Mouse (Mus musculus): ENCODE data around the gene Lpcat2. TPM values are rescaled to one million over a fixed set of nuclear protein-coding genes. Genes with fewer than 3 reads are reported as not detected.

The Lpcat2 gene
- total RNA-seq, 1 experiment from 2014 or later, result 98.4 TPM

Other genes with a start within 250 kb of the Lpcat2 start
- not detected in 3 replicates for gene Irx6, start 181.1 kb upstream of the Lpcat2 start, total RNA-seq (2017)
- 0.32 TPM in 1 of 3 replicates, not detected in the others for gene Mmp2, start 28.0 kb upstream of the Lpcat2 start, total RNA-seq (2017)
- 0.75 to 4.6 TPM (median 2.7 TPM) in 3 replicates for gene Capns2, start 46.1 kb downstream of the Lpcat2 start, total RNA-seq (2017)
- gene Slc6a2, start 104.7 kb downstream of the Lpcat2 start, total RNA-seq (2017), result 0.19 TPM in 1 of 3 replicates, not detected in the others
- 0.29 TPM in 1 of 3 replicates, not detected in the others for gene Ces1a, start 192.9 kb downstream of the Lpcat2 start, total RNA-seq (2017)
- not detected in 3 replicates for gene Ces1b, start 224.7 kb downstream of the Lpcat2 start, total RNA-seq (2017)